Mouse (Mus musculus) liver, postnatal 0 days (tissue): ENCODE data around the gene Tmem259.

Experiments used
- CTCF ChIP-seq: sonication (generic); IDR thresholded peaks from 2 replicates; pipeline ENCODE4 v1.5.1; 2016; ENCODE audit warnings: antibody characterized with exemption, low read depth
- EP300 ChIP-seq: IDR thresholded peaks from 2 replicates; pipeline ENCODE4 v1.6.1; 2016; ENCODE audit warnings: antibody characterized with exemption, low read depth, mild to moderate bottlenecking

DNA sequence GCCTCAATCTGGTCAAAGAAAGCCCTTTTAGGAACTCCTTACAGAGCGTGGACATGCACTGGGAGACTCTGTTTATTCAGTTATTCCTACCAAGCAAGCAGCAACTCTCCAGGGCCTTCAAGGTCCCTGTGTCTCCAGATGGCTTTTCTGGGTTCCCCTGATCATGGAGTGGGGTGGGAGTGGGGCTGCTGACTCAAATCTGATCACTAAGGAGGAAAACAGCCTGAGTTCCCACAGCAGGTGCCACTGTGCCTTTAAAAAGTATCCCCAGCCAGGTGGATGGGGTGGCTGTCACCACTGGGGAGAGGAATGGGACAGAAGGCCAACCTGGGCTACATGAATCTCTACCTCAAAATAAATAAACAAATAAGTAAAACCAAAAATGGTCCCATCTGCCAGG is 41.1 kb downstream of the Tmem259 start:
- TF ChIP-seq CTCF (no peak), EP300 (no peak)
